Mouse (Mus musculus) hindbrain, embryonic 13.5 days (tissue): ENCODE results near the gene Snapin. TPM values are rescaled to one million over a fixed set of nuclear protein-coding genes. Genes with fewer than 3 reads are reported as not detected.

ENCODE experiments used
- ATAC-seq: fragments of 200-750 bp; cut with Nextera tagmentation; 2 replicates; pipeline ENCODE4 v1.8.0; 2017; ENCODE audit warnings: moderate TSS enrichment; ENCODE audit not compliant: low FRiP score
- H3K27ac ChIP-seq: fragments of 300-500 bp; sonication (generic); 2 replicates; pipeline ENCODE4 v1.5.1; 2015; ENCODE audit warnings: inconsistent platforms, mild to moderate bottlenecking, moderate library complexity
- H3K27me3 ChIP-seq: fragments of 300-500 bp; sonication (generic); 2 replicates; pipeline ENCODE4 v1.6.1; 2015; ENCODE audit warnings: mild to moderate bottlenecking, inconsistent platforms
- H3K36me3 ChIP-seq: fragments of 300-500 bp; sonication (generic); 2 replicates; pipeline ENCODE4 v1.6.1; 2015; ENCODE audit warnings: mild to moderate bottlenecking, inconsistent platforms
- H3K4me1 ChIP-seq: fragments of 300-500 bp; sonication (generic); replicated peaks from 2 replicates; pipeline ENCODE4 v1.6.1; 2015; ENCODE audit warnings: inconsistent platforms
- H3K4me2 ChIP-seq: fragments of 300-500 bp; sonication (generic); 2 replicates; pipeline ENCODE4 v1.6.1; 2015; ENCODE audit warnings: inconsistent platforms, mild to moderate bottlenecking, moderate library complexity
- H3K4me3 ChIP-seq: fragments of 300-500 bp; sonication (generic); 2 replicates; pipeline ENCODE4 v1.5.1; 2015; ENCODE audit warnings: mild to moderate bottlenecking, inconsistent platforms
- H3K9ac ChIP-seq: fragments of 300-500 bp; sonication (generic); 2 replicates; pipeline ENCODE4 v1.6.1; 2015; ENCODE audit warnings: mild to moderate bottlenecking, inconsistent platforms
- H3K9me3 ChIP-seq: fragments of 300-500 bp; sonication (generic); 2 replicates; pipeline ENCODE4 v1.6.1; 2016; ENCODE audit warnings: inconsistent platforms
- WGBS: fragments of 180-500 bp; shearing (Covaris S2); methylation state at CpG from one replicate; pipeline ENCODE4 v1.1.7; 2015; 5-methylcytosine and 5-hydroxymethylcytosine counted together
- polyA plus RNA-seq: library from polyadenylated mRNA; unstranded; fragments of >200 nt; fragmentation: Nextera tagmentation; extraction: Ambion mirVana; gene quantifications from 2 replicates; pipeline ENCODE4 v1.2.1, GENCODE M21; 2015

Gene Snapin
- polyA plus RNA-seq, 1 experiment from 2014 or later, result 90.1 TPM

- Histone ChIP-seq H3K4me3 (peak overlapping the region; percentile 57), H3K9me3 (no peaks in the 10 kb centered on the region), H3K4me1 (peaks cover 16% of the 10 kb centered on the region), H3K27ac (no peak overlapping the region), H3K36me3 (no peaks in the 10 kb centered on the region), H3K27me3 (peaks cover 73% of the 10 kb centered on the region), H3K9ac (peak overlapping the region; percentile 67), H3K4me2 (peak overlapping the region; percentile 94)
- ATAC-seq, result peak; percentile 43
- WGBS, result 2% methylated on average over 70 of the region's 75 CpGs
These were observed 25.6 kb downstream of the Snapin start for GRCm38 (mm10) chr3:90465081-90465685.

GRCm38 (mm10) chr3:90464552-90465080 lies 26.2 kb downstream of the Snapin start:
- Histone ChIP-seq H3K9me3 (no peaks in the 10 kb centered on the region), H3K27me3 (peaks cover 79% of the 10 kb centered on the region)
- ATAC-seq, result peak; percentile 30

DNA sequence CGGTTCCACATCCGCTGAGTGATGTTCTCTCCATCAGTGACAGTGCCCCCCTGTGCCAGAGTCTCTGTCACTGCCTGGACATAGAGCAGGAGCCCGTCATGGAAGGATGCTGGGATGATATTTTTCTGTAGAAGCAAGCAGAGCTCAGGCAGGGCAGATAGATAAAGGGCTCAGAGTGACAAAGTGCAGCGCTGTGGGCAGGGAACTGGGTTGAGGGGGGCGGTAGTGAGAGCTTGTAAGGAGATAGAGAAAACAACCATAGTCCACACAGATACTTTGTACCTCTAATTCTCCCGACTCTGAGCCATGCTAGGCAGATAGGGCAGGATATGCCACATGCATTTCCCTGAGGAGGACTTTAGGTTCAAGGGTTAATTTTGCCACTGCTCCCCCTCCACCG lies 28.3 kb downstream of the Snapin start:
- Histone ChIP-seq H3K4me3 (no peak overlapping the region), H3K9me3 (no peaks in the 10 kb centered on the region), H3K27me3 (peaks cover 72% of the 10 kb centered on the region), H3K9ac (no peak overlapping the region), H3K4me1 (peaks cover 16% of the 10 kb centered on the region), H3K4me2 (no peak overlapping the region), H3K36me3 (no peaks in the 10 kb centered on the region), H3K27ac (no peak overlapping the region)
- ATAC-seq, result no peak
- WGBS, result 24% methylated on average over 7 of the region's 7 CpGs

More at GRCm38 (mm10) chr3:90464552-90465080, 26.2 kb downstream of the Snapin start:
- Histone ChIP-seq H3K27ac (no peak overlapping the region), H3K4me3 (peak overlapping the region; percentile 57), H3K9ac (peak overlapping the region; percentile 67), H3K4me1 (peaks cover 16% of the 10 kb centered on the region), H3K4me2 (peak overlapping the region; percentile 94), H3K36me3 (no peaks in the 10 kb centered on the region)
- 10% methylated on average over 37 of the region's 37 CpGs for WGBS

DNA sequence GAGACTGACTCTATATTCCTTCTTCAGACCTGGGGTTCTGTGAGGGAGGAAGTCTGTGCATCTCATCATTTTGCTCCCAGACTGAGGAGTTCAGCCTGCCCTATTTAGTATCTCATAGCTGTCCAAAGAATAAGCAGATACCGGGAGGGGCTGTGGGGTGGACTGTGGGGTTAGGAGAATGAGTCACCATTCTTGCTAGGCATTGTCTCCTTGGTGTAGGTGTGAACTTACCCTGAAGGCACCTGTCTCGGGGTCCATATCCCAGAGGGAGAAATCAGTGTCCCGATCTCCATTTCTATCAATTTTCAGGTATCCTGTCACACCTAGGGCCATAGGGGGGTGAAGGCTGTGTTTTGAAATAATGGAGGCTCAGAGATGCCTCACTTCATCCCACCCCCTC lies 28.9 kb downstream of the Snapin start:
- Histone ChIP-seq H3K27ac (no peak overlapping the region), H3K4me1 (peaks cover 16% of the 10 kb centered on the region), H3K4me3 (no peak overlapping the region), H3K9me3 (no peaks in the 10 kb centered on the region), H3K4me2 (no peak overlapping the region), H3K27me3 (peaks cover 73% of the 10 kb centered on the region), H3K36me3 (no peaks in the 10 kb centered on the region), H3K9ac (no peak overlapping the region)
- 93% methylated on average over 3 of the region's 3 CpGs for WGBS
- ATAC-seq, result no peak

GRCm38 (mm10) chr3:90460315-90460714 lies 30.5 kb downstream of the Snapin start:
- H3K4me3 ChIP-seq, result no peak overlapping the region
- WGBS, result 74% methylated on average over 5 of the region's 5 CpGs
- no peak overlapping the region for H3K4me2 ChIP-seq
- no peak for ATAC-seq
- no peak overlapping the region for H3K27ac ChIP-seq
- H3K9ac ChIP-seq, result no peak overlapping the region
- H3K4me1 ChIP-seq, result peaks cover 6% of the 10 kb centered on the region
- no peaks in the 10 kb centered on the region for H3K36me3 ChIP-seq
- peaks cover 64% of the 10 kb centered on the region for H3K27me3 ChIP-seq
- no peaks in the 10 kb centered on the region for H3K9me3 ChIP-seq

- H3K27ac ChIP-seq, result no peak overlapping the region
- H3K9me3 ChIP-seq, result no peaks in the 10 kb centered on the region
- no peaks in the 10 kb centered on the region; the same call in 1 of the 2 replicates for H3K4me1 ChIP-seq
- peaks cover 58% of the 10 kb centered on the region for H3K27me3 ChIP-seq
- no peak overlapping the region for H3K4me2 ChIP-seq
- whole genome bisulfite sequencing, result 85% methylated on average over 9 of the region's 9 CpGs
- no peaks in the 10 kb centered on the region for H3K36me3 ChIP-seq
- H3K9ac ChIP-seq, result no peak overlapping the region
- ATAC-seq, result no peak
- H3K4me3 ChIP-seq, result no peak overlapping the region
These were observed 31.1 kb downstream of the Snapin start for GRCm38 (mm10) chr3:90459727-90460126.

GRCm38 (mm10) chr3:90454931-90455330 lies 35.9 kb downstream of the Snapin start:
- Histone ChIP-seq H3K27me3 (peaks cover 12% of the 10 kb centered on the region; the same call in 1 of the 2 replicates), H3K9ac (no peak overlapping the region), H3K4me2 (no peak overlapping the region), H3K4me3 (no peak overlapping the region), H3K9me3 (no peaks in the 10 kb centered on the region), H3K27ac (no peak overlapping the region), H3K4me1 (no peaks in the 10 kb centered on the region), H3K36me3 (no peaks in the 10 kb centered on the region)
- 87% methylated on average over 14 of the region's 14 CpGs for WGBS
- ATAC-seq, result no peak

DNA sequence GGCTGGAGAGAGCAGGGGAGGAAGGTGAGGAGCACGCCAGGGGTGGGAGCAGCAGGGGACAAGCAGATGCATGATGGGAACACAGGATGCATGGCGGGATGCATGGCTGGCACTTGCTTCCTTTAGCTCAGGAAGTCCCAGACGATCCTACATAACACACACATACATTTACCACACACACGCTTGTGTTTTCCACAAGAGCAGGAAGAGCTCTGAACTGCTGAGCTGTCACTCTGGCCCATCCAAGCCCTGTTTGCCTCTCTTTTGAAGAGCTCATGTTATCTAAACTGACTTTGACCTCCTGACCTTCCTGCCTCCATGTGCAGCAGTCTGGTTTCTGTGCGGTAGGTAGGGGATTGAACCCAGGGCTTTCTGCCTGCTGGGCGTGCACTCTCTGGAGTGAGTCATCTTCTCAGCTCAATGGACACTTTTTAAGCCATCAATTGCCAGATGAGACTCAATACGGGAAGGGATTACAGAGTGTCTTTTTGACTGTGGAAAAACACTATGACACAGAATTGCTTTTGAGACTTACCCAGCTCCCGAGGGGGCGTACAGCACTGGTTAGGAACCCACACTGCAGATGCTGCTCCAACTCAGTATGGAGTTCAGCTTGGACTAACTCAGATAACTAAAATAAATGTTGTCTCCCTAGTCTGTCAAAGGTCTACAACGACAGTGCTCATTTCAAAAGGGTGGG lies 39.3 kb downstream of the Snapin start:
- H3K9me3 ChIP-seq, result no peaks in the 10 kb centered on the region
- 62% methylated on average over 10 of the region's 10 CpGs for WGBS
- no peak overlapping the region for H3K9ac ChIP-seq
- H3K36me3 ChIP-seq, result no peaks in the 10 kb centered on the region
- H3K27me3 ChIP-seq, result no peaks in the 10 kb centered on the region
- H3K27ac ChIP-seq, result no peak overlapping the region
- 0 out of 2 replicates have a peak overlapping the region, but pooled peaks have one; percentile 9 for H3K4me2 ChIP-seq
- ATAC-seq, result no peak
- H3K4me3 ChIP-seq, result no peak overlapping the region
- H3K4me1 ChIP-seq, result peaks cover 8% of the 10 kb centered on the region

GRCm38 (mm10) chr3:90450874-90451273 lies 40.0 kb downstream of the Snapin start:
- no peak overlapping the region for H3K9ac ChIP-seq
- H3K36me3 ChIP-seq, result no peaks in the 10 kb centered on the region
- H3K9me3 ChIP-seq, result no peaks in the 10 kb centered on the region
- H3K4me3 ChIP-seq, result no peak overlapping the region
- no peak for ATAC-seq
- no peak overlapping the region for H3K27ac ChIP-seq
- 45% methylated on average over 10 of the region's 12 CpGs for WGBS
- peak overlapping the region; percentile 9; the same call in 1 of the 2 replicates for H3K4me2 ChIP-seq
- H3K4me1 ChIP-seq, result peaks cover 13% of the 10 kb centered on the region
- no peaks in the 10 kb centered on the region for H3K27me3 ChIP-seq

GRCm38 (mm10) chr3:90448626-90449025 lies 42.2 kb downstream of the Snapin start:
- Histone ChIP-seq H3K9ac (no peak overlapping the region), H3K27ac (no peak overlapping the region), H3K27me3 (no peaks in the 10 kb centered on the region), H3K36me3 (no peaks in the 10 kb centered on the region), H3K4me3 (no peak overlapping the region), H3K4me1 (peaks cover 17% of the 10 kb centered on the region), H3K4me2 (no peak overlapping the region), H3K9me3 (no peaks in the 10 kb centered on the region)
- WGBS, result 13% methylated on average over 6 of the region's 6 CpGs
- no peak for ATAC-seq

- Histone ChIP-seq H3K9me3 (no peaks in the 10 kb centered on the region), H3K4me3 (peak overlapping the region; percentile 34), H3K9ac (peak overlapping the region; percentile 61), H3K36me3 (no peaks in the 10 kb centered on the region), H3K27ac (peak overlapping the region; percentile 84), H3K4me1 (peaks cover 17% of the 10 kb centered on the region), H3K27me3 (no peaks in the 10 kb centered on the region), H3K4me2 (peak overlapping the region; percentile 54)
- WGBS, result 25% methylated on average over 7 of the region's 7 CpGs
- ATAC-seq, result peak; percentile 22; the same call in 1 of the 2 replicates
These were observed 43.7 kb downstream of the Snapin start for GRCm38 (mm10) chr3:90447123-90447494.

GRCm38 (mm10) chr3:90446389-90447122 lies 44.3 kb downstream of the Snapin start:
- H3K27ac ChIP-seq, result peak overlapping the region; percentile 84
- peak overlapping the region; percentile 54 for H3K4me2 ChIP-seq
- H3K9ac ChIP-seq, result peak overlapping the region; percentile 61
- no peaks in the 10 kb centered on the region for H3K36me3 ChIP-seq
- peak; percentile 95 for ATAC-seq
- peaks cover 17% of the 10 kb centered on the region for H3K4me1 ChIP-seq
- WGBS, result under 1% methylated on average over 17 of the region's 17 CpGs
- H3K4me3 ChIP-seq, result peak overlapping the region; percentile 34
- H3K9me3 ChIP-seq, result no peaks in the 10 kb centered on the region
- H3K27me3 ChIP-seq, result no peaks in the 10 kb centered on the region
